Mouse (Mus musculus): ENCODE results near the gene Spata17. TPM values are rescaled to one million over a fixed set of nuclear protein-coding genes. Genes with fewer than 3 reads are reported as not detected.

The Spata17 gene
- polyA plus RNA-seq, 1 experiment from 2014 or later: 1.5 TPM

GRCm38 (mm10) chr1:187092546-187092945, 122.7 kb downstream of the Spata17 start:
- Histone ChIP-seq H3K36me3 (ENCODE audit: control insufficient read depth, insufficient read depth, low read length) (no peaks in the 10 kb centered on the region), H3K4me3 (ENCODE audit: low read depth, low read length) (no peak overlapping the region), H3K4me2 (no peak overlapping the region), H3K9me3 (replicated peaks; ENCODE audit: control insufficient read depth, low read length) (no peaks in the 10 kb centered on the region), H3K27ac (ENCODE audit: low read depth, low read length) (no peak overlapping the region), H3K9ac (ENCODE audit: low read depth, low read length) (no peak overlapping the region), H3K27me3 (ENCODE audit: control insufficient read depth, insufficient read depth, low read length) (no peaks in the 10 kb centered on the region), H3K4me1 (ENCODE audit: control insufficient read depth, insufficient read depth, low read length) (no peaks in the 10 kb centered on the region)
- 80% methylated on average over 14 of the region's 14 CpGs for WGBS (ENCODE audit: insufficient replicate concordance)
- ATAC-seq (replicated peaks; ENCODE audit: insufficient number of reproducible peaks, low FRiP score, low TSS enrichment): no peak

- ATAC-seq (replicated peaks; ENCODE audit: insufficient number of reproducible peaks, low FRiP score, low TSS enrichment): no peak
- no peak overlapping the region for H3K4me3 ChIP-seq (ENCODE audit: low read depth, low read length)
These were observed 126.4 kb downstream of the Spata17 start for GRCm38 (mm10) chr1:187088660-187089395.

GRCm38 (mm10) chr1:187086027-187086426, 129.2 kb downstream of the Spata17 start:
- ATAC-seq (replicated peaks; ENCODE audit: insufficient number of reproducible peaks, low FRiP score, low TSS enrichment): no peak
- Histone ChIP-seq H3K4me3 (ENCODE audit: low read depth, low read length) (no peak overlapping the region), H3K9ac (ENCODE audit: low read depth, low read length) (no peak overlapping the region), H3K27me3 (ENCODE audit: control insufficient read depth, insufficient read depth, low read length) (no peaks in the 10 kb centered on the region), H3K9me3 (replicated peaks; ENCODE audit: control insufficient read depth, low read length) (no peaks in the 10 kb centered on the region), H3K4me1 (ENCODE audit: control insufficient read depth, insufficient read depth, low read length) (no peaks in the 10 kb centered on the region), H3K4me2 (no peak overlapping the region), H3K27ac (ENCODE audit: low read depth, low read length) (no peak overlapping the region), H3K36me3 (ENCODE audit: control insufficient read depth, insufficient read depth, low read length) (no peaks in the 10 kb centered on the region)
- 67% methylated on average over 6 of the region's 6 CpGs for WGBS (ENCODE audit: insufficient replicate concordance)

More at GRCm38 (mm10) chr1:187088660-187089395, 126.4 kb downstream of the Spata17 start:
- Histone ChIP-seq H3K36me3 (ENCODE audit: control insufficient read depth, insufficient read depth, low read length) (no peaks in the 10 kb centered on the region), H3K4me1 (ENCODE audit: control insufficient read depth, insufficient read depth, low read length) (no peaks in the 10 kb centered on the region), H3K27ac (ENCODE audit: low read depth, low read length) (no peak overlapping the region), H3K27me3 (ENCODE audit: control insufficient read depth, insufficient read depth, low read length) (no peaks in the 10 kb centered on the region), H3K9me3 (replicated peaks; ENCODE audit: control insufficient read depth, low read length) (no peaks in the 10 kb centered on the region), H3K4me2 (no peak overlapping the region), H3K9ac (ENCODE audit: low read depth, low read length) (no peak overlapping the region)
- 77% methylated on average over 3 of the region's 3 CpGs for WGBS (ENCODE audit: insufficient replicate concordance)

- H3K4me3 ChIP-seq (ENCODE audit: low read depth, low read length): no peak overlapping the region
- H3K27me3 ChIP-seq (ENCODE audit: control insufficient read depth, insufficient read depth, low read length): no peaks in the 10 kb centered on the region
- no peaks in the 10 kb centered on the region for H3K4me1 ChIP-seq (ENCODE audit: control insufficient read depth, insufficient read depth, low read length)
- H3K27ac ChIP-seq (ENCODE audit: low read depth, low read length): no peak overlapping the region
- no peak for ATAC-seq (replicated peaks; ENCODE audit: insufficient number of reproducible peaks, low FRiP score, low TSS enrichment)
- H3K9ac ChIP-seq (ENCODE audit: low read depth, low read length): no peak overlapping the region
- no peaks in the 10 kb centered on the region for H3K9me3 ChIP-seq (replicated peaks; ENCODE audit: control insufficient read depth, low read length)
- 71% methylated on average over 9 of the region's 9 CpGs for WGBS (ENCODE audit: insufficient replicate concordance)
- H3K36me3 ChIP-seq (ENCODE audit: control insufficient read depth, insufficient read depth, low read length): no peaks in the 10 kb centered on the region
- no peak overlapping the region for H3K4me2 ChIP-seq
These were observed 137.9 kb downstream of the Spata17 start for GRCm38 (mm10) chr1:187077352-187077751.

GRCm38 (mm10) chr1:187077043-187077334, 138.3 kb downstream of the Spata17 start:
- Histone ChIP-seq H3K4me1 (ENCODE audit: control insufficient read depth, insufficient read depth, low read length) (no peaks in the 10 kb centered on the region), H3K4me2 (no peak overlapping the region), H3K9me3 (replicated peaks; ENCODE audit: control insufficient read depth, low read length) (no peaks in the 10 kb centered on the region), H3K27ac (ENCODE audit: low read depth, low read length) (no peak overlapping the region), H3K27me3 (ENCODE audit: control insufficient read depth, insufficient read depth, low read length) (no peaks in the 10 kb centered on the region), H3K36me3 (ENCODE audit: control insufficient read depth, insufficient read depth, low read length) (no peaks in the 10 kb centered on the region), H3K9ac (ENCODE audit: low read depth, low read length) (no peak overlapping the region), H3K4me3 (ENCODE audit: low read depth, low read length) (no peak overlapping the region)
- ATAC-seq (replicated peaks; ENCODE audit: insufficient number of reproducible peaks, low FRiP score, low TSS enrichment): no peak
- WGBS (ENCODE audit: insufficient replicate concordance): 80% methylated on average over 3 of the region's 3 CpGs

- Histone ChIP-seq H3K27me3 (ENCODE audit: control insufficient read depth, insufficient read depth, low read length) (no peaks in the 10 kb centered on the region), H3K4me1 (ENCODE audit: control insufficient read depth, insufficient read depth, low read length) (no peaks in the 10 kb centered on the region), H3K27ac (ENCODE audit: low read depth, low read length) (no peak overlapping the region), H3K4me3 (ENCODE audit: low read depth, low read length) (no peak overlapping the region), H3K9me3 (replicated peaks; ENCODE audit: control insufficient read depth, low read length) (no peaks in the 10 kb centered on the region), H3K9ac (ENCODE audit: low read depth, low read length) (no peak overlapping the region), H3K4me2 (no peak overlapping the region), H3K36me3 (ENCODE audit: control insufficient read depth, insufficient read depth, low read length) (no peaks in the 10 kb centered on the region)
- ATAC-seq (replicated peaks; ENCODE audit: insufficient number of reproducible peaks, low FRiP score, low TSS enrichment): no peak
- WGBS (ENCODE audit: insufficient replicate concordance): 78% methylated on average over 3 of the region's 3 CpGs
These were observed 138.8 kb downstream of the Spata17 start for GRCm38 (mm10) chr1:187076198-187077042.

- H3K9ac ChIP-seq (ENCODE audit: low read depth, low read length): no peak overlapping the region
- H3K36me3 ChIP-seq (ENCODE audit: control insufficient read depth, insufficient read depth, low read length): no peaks in the 10 kb centered on the region
- no peak overlapping the region for H3K4me2 ChIP-seq
- no peak overlapping the region for H3K27ac ChIP-seq (ENCODE audit: low read depth, low read length)
- no peaks in the 10 kb centered on the region for H3K9me3 ChIP-seq (replicated peaks; ENCODE audit: control insufficient read depth, low read length)
- 94% methylated on average over 1 of the region's 1 CpGs for WGBS (ENCODE audit: insufficient replicate concordance)
- H3K4me3 ChIP-seq (ENCODE audit: low read depth, low read length): no peak overlapping the region
- no peaks in the 10 kb centered on the region for H3K4me1 ChIP-seq (ENCODE audit: control insufficient read depth, insufficient read depth, low read length)
- no peaks in the 10 kb centered on the region for H3K27me3 ChIP-seq (ENCODE audit: control insufficient read depth, insufficient read depth, low read length)
- ATAC-seq (replicated peaks; ENCODE audit: insufficient number of reproducible peaks, low FRiP score, low TSS enrichment): no peak
These were observed 155.4 kb downstream of the Spata17 start for GRCm38 (mm10) chr1:187059874-187060273.

GRCm38 (mm10) chr1:187054333-187054732, 160.9 kb downstream of the Spata17 start:
- no peaks in the 10 kb centered on the region for H3K27me3 ChIP-seq (ENCODE audit: control insufficient read depth, insufficient read depth, low read length)
- H3K4me1 ChIP-seq (ENCODE audit: control insufficient read depth, insufficient read depth, low read length): no peaks in the 10 kb centered on the region
- H3K36me3 ChIP-seq (ENCODE audit: control insufficient read depth, insufficient read depth, low read length): no peaks in the 10 kb centered on the region
- H3K27ac ChIP-seq (ENCODE audit: low read depth, low read length): no peak overlapping the region
- H3K4me2 ChIP-seq: no peak overlapping the region
- 80% methylated on average over 2 of the region's 2 CpGs for WGBS (ENCODE audit: insufficient replicate concordance)
- H3K9me3 ChIP-seq (replicated peaks; ENCODE audit: control insufficient read depth, low read length): no peaks in the 10 kb centered on the region
- ATAC-seq (replicated peaks; ENCODE audit: insufficient number of reproducible peaks, low FRiP score, low TSS enrichment): no peak
- H3K9ac ChIP-seq (ENCODE audit: low read depth, low read length): no peak overlapping the region
- no peak overlapping the region for H3K4me3 ChIP-seq (ENCODE audit: low read depth, low read length)
